17 mouse cellular contexts compared by ENCODE assay signal in genomic region chr5:58394277-58394676, GRCm38 (mm10).
"Had no signal": no experiment of that assay in that cellular context is flagged by ENCODE, and none has a peak within 500 bp of the region (broad histone marks: within the 10 kb centered on the region; RNA-seq: fewer than 3 reads in every experiment).

No protein-coding gene starts in this region.

- H3K4me3 ChIP-seq: liver, embryonic 12.5 days; midbrain, embryonic 10.5 days; midbrain, embryonic 12.5 days; myocyte; neural tube, embryonic 13.5 days; neural tube, embryonic 15.5 days had no signal

- H3K36me3 ChIP-seq: liver, embryonic 12.5 days; midbrain, embryonic 10.5 days; midbrain, embryonic 12.5 days; neural tube, embryonic 13.5 days; neural tube, embryonic 15.5 days had no signal

- H3K9ac ChIP-seq: liver, embryonic 12.5 days; liver, embryonic 14.5 days; midbrain, embryonic 12.5 days; neural tube, embryonic 13.5 days; neural tube, embryonic 15.5 days had no signal

- DNase-seq: lung, postnatal 10 days; retina, postnatal 1 day; right cerebral cortex, adult 18-20 months; right cerebral cortex, postnatal 25 days; right cerebral cortex, postnatal 4 days; spleen, adult 18-20 months; thymus, adult 18-20 months; thymus, postnatal 14 days; thymus, postnatal 36 days had no signal

- H3K27ac ChIP-seq: liver, embryonic 12.5 days; liver, embryonic 14.5 days; midbrain, embryonic 10.5 days; midbrain, embryonic 12.5 days; neural tube, embryonic 13.5 days; neural tube, embryonic 15.5 days had no signal

- H3K4me2 ChIP-seq: liver, embryonic 12.5 days; midbrain, embryonic 12.5 days; neural tube, embryonic 13.5 days; neural tube, embryonic 15.5 days had no signal

- H3K4me1 ChIP-seq: liver, embryonic 12.5 days; midbrain, embryonic 10.5 days; midbrain, embryonic 12.5 days; neural tube, embryonic 13.5 days; neural tube, embryonic 15.5 days had no signal

- H3K27me3 ChIP-seq: liver, embryonic 12.5 days; midbrain, embryonic 12.5 days; neural tube, embryonic 13.5 days; neural tube, embryonic 15.5 days had no signal

- H3K9me3 ChIP-seq: liver, embryonic 12.5 days; midbrain, embryonic 10.5 days; midbrain, embryonic 12.5 days; neural tube, embryonic 13.5 days; neural tube, embryonic 15.5 days had no signal

- ATAC-seq: liver, embryonic 12.5 days; midbrain, embryonic 16.5 days had no signal
